Mouse (Mus musculus) olfactory bulb, adult 2 months (tissue): ENCODE results near the gene Map2k2.

Source experiments
- CTCF ChIP-seq: fragments of 200-500 bp; IDR thresholded peaks from 2 replicates; pipeline ENCODE4 v1.5.1; 2012; ENCODE audit warnings: low read depth, mild to moderate bottlenecking, low read length, moderate library complexity; ENCODE audit not compliant: insufficient read depth
- POLR2A ChIP-seq: fragments of 200-500 bp; IDR thresholded peaks from 2 replicates; pipeline ENCODE4 v1.6.1; 2012; ENCODE audit warnings: mild to moderate bottlenecking, low read depth, low read length, moderate library complexity; ENCODE audit not compliant: insufficient read depth

DNA sequence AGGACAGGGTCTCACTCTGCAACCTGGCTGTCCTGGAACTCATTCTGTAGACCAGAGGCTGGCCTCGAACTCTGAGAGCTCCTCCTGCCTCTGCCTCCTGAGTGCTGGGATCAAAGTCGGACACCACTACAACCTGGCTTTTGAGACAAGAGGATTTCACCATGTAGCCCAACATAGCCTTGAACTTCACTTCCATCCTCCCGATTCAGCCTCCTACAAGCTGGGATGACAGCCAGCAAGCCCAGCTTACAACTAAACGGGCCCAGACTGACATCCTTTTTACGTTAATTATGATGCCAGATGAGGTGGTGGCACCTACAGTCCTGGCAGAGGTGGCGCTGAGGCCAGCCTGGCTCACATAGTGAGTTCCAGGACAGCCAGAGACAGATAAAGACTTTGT is 46.8 kb upstream of the Map2k2 start:
- TF ChIP-seq CTCF (no peak), POLR2A (no peak)
